Mouse (Mus musculus) mouse trophoblast stem cell (cell line): Measurements from ENCODE around the gene Arxes1.
"Not testable (repeated sequence)": the region's sequence is repeated elsewhere in the genome, so short reads cannot be mapped to it uniquely, and the experiment has no call there.

Experiments used
- in situ Hi-C, 2 experiments: fragments of 300-500 bp; cut with MseI, MboI; formaldehyde crosslinking; loops; 2 replicates in 1 of 2; 3 replicates in 1 of 2; pipeline ENCODE4 v1.15.1; 2025

The Arxes1 gene

GRCm38 (mm10) chrX:136032799-136033763, at the start of gene Arxes1:
Gene Arxes1, plus strand, starts transcription at chrX:136033367.
- in situ Hi-C loops: loop anchor here in 1 of 2 experiments (25.0 kb wide), 1 partner anchor 279 kb away; no protein-coding TSS in a partner anchor

GRCm38 (mm10) chrX:135984539-135985260, 48.5 kb upstream of the Arxes1 start:
- in situ Hi-C loops: no loop called here

GRCm38 (mm10) chrX:135986267-135986666, 46.9 kb upstream of the Arxes1 start:
- in situ Hi-C loops: no loop called here

DNA sequence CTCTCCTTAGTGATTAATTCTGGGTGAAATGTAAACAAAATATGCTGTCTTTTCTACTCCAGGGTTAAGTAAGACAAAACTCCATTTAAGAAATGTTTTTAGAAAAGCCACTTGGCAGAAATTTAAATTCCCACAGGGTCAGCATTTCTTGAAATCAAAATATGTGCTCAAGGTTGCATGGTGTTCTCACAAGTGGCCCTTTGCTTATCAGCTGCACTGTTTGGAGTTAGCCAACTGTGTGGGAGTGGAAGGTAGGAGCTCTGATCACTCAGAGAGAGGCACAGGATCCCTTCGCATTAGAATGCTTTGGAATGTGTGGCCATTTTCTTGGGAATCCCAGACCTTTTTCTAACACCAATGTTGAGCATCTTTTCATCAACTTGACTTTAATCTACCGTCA, 42.5 kb upstream of the Arxes1 start:
- in situ Hi-C loops: no loop called here

- in situ Hi-C loops: not testable (repeated sequence)
Observed at GRCm38 (mm10) chrX:135993192-135993594, 40.0 kb upstream of the Arxes1 start.

DNA sequence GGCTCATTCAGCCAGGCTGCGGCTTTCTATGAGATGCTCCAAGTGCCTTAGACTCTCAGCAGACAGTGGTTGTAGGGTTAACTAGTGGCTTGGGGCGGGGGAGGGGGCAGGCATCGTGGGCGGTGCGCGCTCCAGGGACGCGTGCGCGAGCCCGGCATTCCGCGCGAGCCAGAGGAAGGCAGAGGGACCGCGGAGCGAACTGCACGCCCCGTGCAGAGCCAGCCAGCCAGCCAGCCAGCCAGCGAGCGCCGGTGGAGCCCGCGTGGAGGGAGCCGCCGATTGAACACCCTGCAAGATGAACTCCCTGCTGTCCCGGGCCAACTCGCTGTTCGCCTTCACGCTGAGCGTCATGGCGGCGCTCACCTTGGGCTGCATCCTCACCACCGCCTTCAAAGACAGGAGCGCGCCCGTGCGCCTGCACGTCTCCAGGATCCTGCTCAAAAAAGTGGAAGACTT, 39.5 kb upstream of the Arxes1 start, which contains the start of gene Arxes2:
TSS of gene Arxes2 (plus strand) at position 161 of the 456 bp plus-strand sequence.
- in situ Hi-C loops: not testable (repeated sequence)

DNA sequence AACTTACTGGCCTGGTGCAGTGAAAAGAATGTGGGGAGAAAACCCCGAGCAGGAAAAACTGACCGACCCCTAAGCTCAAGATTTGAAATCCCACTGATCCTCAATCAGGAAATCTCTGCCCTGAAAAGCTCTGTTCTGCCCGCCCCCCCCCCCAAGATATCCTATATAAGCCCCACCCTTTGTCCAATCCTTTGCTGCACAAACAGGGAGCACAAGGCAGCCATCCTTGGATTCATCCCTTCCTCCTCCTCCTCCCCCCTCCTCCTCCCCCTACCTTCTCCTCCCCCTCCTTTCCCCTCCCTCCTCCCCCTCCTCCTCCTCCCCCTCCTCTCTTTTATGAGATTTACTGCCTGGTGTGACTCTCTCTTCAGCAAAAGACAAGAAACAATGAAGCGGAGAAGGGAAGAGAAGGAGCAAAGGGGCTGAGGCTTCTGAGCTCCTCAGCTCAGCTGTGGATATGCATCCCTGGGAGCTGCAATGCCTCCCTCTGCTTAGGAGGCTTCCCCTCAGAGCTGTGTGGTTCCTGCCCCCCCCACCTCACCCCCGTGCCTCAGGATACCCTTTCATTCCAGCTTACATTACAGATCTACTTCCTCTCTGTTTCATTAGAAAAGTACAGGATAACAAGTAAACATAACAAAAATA, 25.8 kb upstream of the Arxes1 start:
- in situ Hi-C loops: no loop called here

DNA sequence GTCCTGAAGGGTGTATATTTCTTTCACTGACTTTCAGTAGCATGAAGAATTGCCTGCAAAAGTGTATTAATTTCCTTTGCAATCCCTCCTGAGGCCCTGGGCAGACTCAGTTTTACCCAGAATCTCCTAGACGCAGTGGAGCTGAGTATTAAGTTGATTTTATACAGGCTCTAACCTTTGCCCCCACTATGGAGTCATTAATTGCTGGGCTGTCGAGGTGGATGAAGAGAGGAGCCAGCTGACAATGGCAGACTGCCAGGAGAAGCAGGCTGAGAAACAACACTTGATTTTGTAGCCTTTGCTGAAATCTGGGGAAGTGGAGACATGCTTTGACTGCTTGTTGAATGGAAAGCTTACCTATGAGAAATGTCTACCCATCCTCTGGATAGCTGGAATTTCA, 18.8 kb upstream of the Arxes1 start:
- in situ Hi-C loops: no loop called here

DNA sequence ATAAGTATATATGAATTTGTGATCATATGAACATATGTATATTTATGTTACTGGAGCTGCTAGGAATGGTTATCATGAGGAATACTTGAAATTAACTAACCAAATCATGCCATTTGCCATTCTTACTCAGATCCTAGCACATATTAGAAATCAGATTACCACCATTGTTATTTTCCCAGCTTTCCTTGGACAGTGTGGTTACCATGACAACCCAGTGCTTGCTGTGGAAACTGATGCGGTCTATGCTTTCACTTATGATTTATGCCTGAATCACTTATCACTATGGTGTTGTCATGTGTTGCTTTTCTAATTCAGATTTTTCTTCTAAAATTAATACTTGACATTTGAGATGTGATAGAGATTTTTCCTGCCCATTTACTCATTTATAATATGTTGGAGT, 2.8 kb upstream of the Arxes1 start:
- in situ Hi-C loops: loop anchor here in 1 of 2 experiments (25.0 kb wide), 1 partner anchor 282 kb away; no protein-coding TSS in a partner anchor

- in situ Hi-C loops: loop anchor here (10.0 to 25.0 kb wide), 2 partner anchors 81 to 269 kb away; no protein-coding TSS in a partner anchor
Observed at GRCm38 (mm10) chrX:136043726-136044125, 10.6 kb downstream of the Arxes1 start.

DNA sequence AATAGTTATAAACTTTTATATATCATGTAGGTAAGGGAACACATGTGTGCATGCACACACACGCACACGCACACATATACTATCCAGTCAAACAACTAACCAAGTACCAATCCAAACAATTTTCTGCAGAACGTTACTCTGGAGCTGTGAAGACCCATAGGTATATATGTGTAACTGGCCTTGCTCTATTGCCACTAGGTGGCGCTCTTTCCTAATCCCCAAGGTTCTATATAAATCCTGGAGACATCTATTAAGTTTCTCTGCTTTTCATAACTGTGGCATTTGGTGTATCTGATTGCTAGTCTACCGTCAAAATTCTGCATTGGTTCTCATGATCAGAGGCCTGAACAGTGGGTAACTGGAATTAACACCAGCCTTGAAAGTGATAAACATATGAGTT, 14.4 kb downstream of the Arxes1 start:
- in situ Hi-C loops: loop anchor here (10.0 to 25.0 kb wide), 2 partner anchors 77 to 265 kb away; no protein-coding TSS in a partner anchor

GRCm38 (mm10) chrX:136051219-136051618, 18.1 kb downstream of the Arxes1 start:
- in situ Hi-C loops: no loop called here

GRCm38 (mm10) chrX:136060698-136061097, 27.5 kb downstream of the Arxes1 start:
- in situ Hi-C loops: no loop called here

- in situ Hi-C loops: not testable (repeated sequence)
Observed at GRCm38 (mm10) chrX:136067201-136067991, 34.2 kb downstream of the Arxes1 start.

GRCm38 (mm10) chrX:136068020-136068419, 34.9 kb downstream of the Arxes1 start, which contains the start of gene Bex2:
Gene Bex2, minus strand, starts transcription at chrX:136068236.
- in situ Hi-C loops: not testable (repeated sequence)
